Mouse (Mus musculus) kidney, postnatal 14 days (tissue): ENCODE data around the gene Stt3a.

ENCODE experiments used
- DNase-seq: peaks from one replicate; pipeline ENCODE4 v3.0.0; 2022; ENCODE audit warnings: mixed read lengths

Gene Stt3a

DNA sequence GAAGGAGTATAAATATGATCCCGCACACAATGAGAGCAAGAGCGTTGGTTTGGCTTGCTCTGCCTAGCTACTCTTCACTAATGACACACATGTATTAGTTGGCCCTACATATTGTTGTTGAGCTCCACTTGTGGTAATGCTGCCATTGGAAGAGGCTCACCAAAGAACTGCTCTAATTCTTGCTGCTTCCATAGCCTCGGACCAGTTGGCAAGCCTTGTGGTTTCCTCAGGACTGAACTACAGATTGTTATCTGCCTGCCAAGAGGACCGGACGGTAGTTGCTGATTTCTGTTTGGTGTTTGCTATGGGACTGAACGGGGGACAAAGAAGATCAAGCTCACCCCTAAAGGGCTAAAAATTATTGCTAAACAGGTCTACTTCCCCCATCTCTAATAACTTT, 60.2 kb downstream of the Stt3a start:
- DNase-seq: no peak

DNA sequence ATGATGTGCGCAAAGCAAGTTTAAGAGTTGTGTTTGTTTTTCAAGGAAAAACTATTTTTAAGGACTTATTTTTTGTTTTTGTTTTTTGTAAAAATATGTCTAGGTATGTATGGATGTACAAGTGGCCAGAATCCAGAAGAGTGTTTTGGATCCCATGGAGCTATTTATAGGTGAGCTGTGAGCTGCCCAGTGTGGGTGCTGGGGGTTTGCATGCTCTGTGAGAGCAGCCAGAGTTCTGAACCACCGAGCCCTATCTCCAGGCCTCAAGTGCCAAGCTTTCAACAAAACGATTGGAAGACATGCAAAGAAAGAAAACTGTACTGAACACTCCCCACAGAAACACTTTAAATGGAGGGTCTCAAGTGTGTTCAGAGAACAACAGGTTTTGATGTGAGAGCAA, 61.6 kb downstream of the Stt3a start:
- no peak for DNase-seq

DNA sequence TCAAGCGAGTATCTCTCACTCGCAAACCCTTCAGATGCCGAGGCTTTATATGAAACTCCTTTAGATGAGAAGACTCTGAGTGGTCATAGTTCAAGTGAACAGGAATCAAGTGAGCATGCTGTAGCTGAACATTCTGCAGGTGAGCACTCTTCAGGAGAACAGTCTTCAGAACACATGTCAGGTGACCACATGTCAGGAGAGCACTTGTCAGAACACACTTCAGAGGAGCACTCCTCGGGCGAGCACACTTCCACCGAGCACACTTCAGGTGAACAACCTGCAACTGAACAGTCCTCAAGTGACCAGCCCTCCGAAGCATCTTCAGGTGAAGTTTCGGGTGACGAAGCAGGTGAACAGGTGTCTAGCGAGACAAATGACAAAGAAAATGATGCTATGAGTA, 73.2 kb downstream of the Stt3a start:
- DNase-seq: no peak

DNA sequence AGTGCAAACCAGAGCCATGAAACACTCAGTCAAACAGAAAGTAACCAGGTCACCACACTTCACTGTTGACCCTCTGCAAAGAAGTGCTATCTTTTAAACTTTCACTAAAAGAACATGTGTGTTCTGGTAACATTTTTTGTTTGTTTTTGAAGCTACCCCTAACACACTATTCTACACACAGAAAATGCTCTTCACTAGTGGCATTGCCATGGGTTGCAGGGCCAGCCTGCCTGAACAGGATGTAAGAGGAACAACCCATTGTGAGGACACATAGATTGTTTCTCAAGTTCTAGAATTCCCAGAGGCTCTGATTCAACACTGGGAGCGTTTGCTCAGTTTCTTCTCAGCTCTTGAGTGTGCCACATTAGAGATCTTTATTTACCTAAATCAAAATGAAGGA, 74.6 kb downstream of the Stt3a start, which contains the start of gene Acrv1:
TSS of gene Acrv1 (plus strand) at position 301 of the 400 bp plus-strand sequence.
- DNase-seq: no peak

DNA sequence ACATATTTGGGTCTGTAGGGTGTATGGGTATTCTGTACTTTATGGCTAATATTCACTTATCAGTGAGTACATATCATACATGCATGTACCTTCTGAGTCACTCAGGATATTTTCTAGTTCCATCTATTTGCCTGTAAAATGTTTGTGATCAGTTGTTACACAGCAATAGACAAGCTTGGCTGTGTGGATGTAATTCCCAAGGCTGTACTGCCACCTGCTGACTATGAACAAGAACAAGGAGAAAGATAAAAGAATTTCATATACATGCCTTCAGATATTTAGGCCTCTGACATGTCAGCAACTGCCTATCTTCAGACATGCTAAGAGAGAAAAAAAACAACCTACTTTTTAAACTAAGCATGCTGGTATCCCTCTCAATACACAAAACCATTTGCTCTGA, 80.2 kb downstream of the Stt3a start:
- DNase-seq: peak; percentile 4

DNA sequence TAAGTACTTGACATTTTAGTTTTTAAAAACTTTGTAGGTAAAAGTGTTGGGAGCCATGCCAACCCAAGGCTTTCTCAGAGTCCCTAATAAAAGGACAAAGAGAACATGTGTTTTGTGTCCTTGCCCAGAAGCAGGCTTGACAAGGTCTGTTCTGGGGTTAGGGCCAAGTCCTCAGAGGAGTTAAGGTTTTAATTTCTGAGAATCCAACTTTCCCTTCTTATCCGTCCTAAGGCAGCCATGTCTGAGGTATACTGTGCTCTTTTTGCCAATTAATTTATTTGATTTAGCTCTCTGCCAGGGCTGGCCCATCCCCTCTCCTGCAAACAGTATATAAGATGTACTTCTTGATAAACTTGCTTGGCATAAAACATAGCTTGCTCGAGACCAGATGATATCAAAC, 86.1 kb downstream of the Stt3a start:
- no peak for DNase-seq
